Mouse (Mus musculus): ENCODE measurements around the gene Znhit6.
A peak's percentile ranks its signal among the peaks of the same experiment; 100 is the strongest.

Gene Znhit6

GRCm38 (mm10) chr3:145575743-145576481, at the start of gene Znhit6:
Znhit6 (plus strand) TSS chr3:145576205.
- peak; percentile 94 to 97 for DNase-seq (ENCODE audit: low spot score in 2 of 2)

GRCm38 (mm10) chr3:145537870-145538269, 38.1 kb upstream of the Znhit6 start:
- no peak for DNase-seq (ENCODE audit: low spot score in 2 of 2)

GRCm38 (mm10) chr3:145548441-145549415, 27.3 kb upstream of the Znhit6 start:
- DNase-seq (ENCODE audit: low spot score in 2 of 2): no peak

- no peak for DNase-seq (ENCODE audit: low spot score in 2 of 2)
These were observed 25.8 kb upstream of the Znhit6 start for GRCm38 (mm10) chr3:145550216-145550615.

GRCm38 (mm10) chr3:145554388-145554787, 21.6 kb upstream of the Znhit6 start:
- DNase-seq (ENCODE audit: low spot score in 2 of 2): no peak

GRCm38 (mm10) chr3:145556206-145556605, 19.8 kb upstream of the Znhit6 start:
- DNase-seq (ENCODE audit: low spot score in 2 of 2): no peak

- DNase-seq (ENCODE audit: low spot score in 2 of 2): no peak
These were observed 16.3 kb upstream of the Znhit6 start for GRCm38 (mm10) chr3:145559675-145560074.

GRCm38 (mm10) chr3:145560117-145560516, 15.9 kb upstream of the Znhit6 start:
- DNase-seq (ENCODE audit: low spot score in 2 of 2): no peak

GRCm38 (mm10) chr3:145574468-145574867, 1.5 kb upstream of the Znhit6 start:
- no peak for DNase-seq (ENCODE audit: low spot score in 2 of 2)

GRCm38 (mm10) chr3:145575340-145575739, 665 bp upstream of the Znhit6 start:
- no peak for DNase-seq (ENCODE audit: low spot score in 2 of 2)

GRCm38 (mm10) chr3:145576482-145576822, 447 bp downstream of the Znhit6 start:
- DNase-seq (ENCODE audit: low spot score in 2 of 2): no peak

- DNase-seq (ENCODE audit: low spot score in 2 of 2): no peak
These were observed 871 bp downstream of the Znhit6 start for GRCm38 (mm10) chr3:145576876-145577275.

- no peak for DNase-seq (ENCODE audit: low spot score in 2 of 2)
These were observed 7.0 kb downstream of the Znhit6 start for GRCm38 (mm10) chr3:145583043-145583442.

GRCm38 (mm10) chr3:145583522-145584200, 7.7 kb downstream of the Znhit6 start:
- DNase-seq (ENCODE audit: low spot score in 2 of 2): no peak

GRCm38 (mm10) chr3:145590562-145590961, 14.6 kb downstream of the Znhit6 start:
- no peak for DNase-seq (ENCODE audit: low spot score in 2 of 2)

- DNase-seq (ENCODE audit: low spot score in 2 of 2): no peak
These were observed 16.0 kb downstream of the Znhit6 start for GRCm38 (mm10) chr3:145591841-145592542.

GRCm38 (mm10) chr3:145595354-145595753, 19.3 kb downstream of the Znhit6 start:
- no peak for DNase-seq (ENCODE audit: low spot score in 2 of 2)

- DNase-seq (ENCODE audit: low spot score in 2 of 2): no peak
These were observed 23.1 kb downstream of the Znhit6 start for GRCm38 (mm10) chr3:145599059-145599458.

GRCm38 (mm10) chr3:145600801-145601200, 24.8 kb downstream of the Znhit6 start:
- no peak for DNase-seq (ENCODE audit: low spot score in 2 of 2)

GRCm38 (mm10) chr3:145601345-145601744, 25.3 kb downstream of the Znhit6 start:
- no peak for DNase-seq (ENCODE audit: low spot score in 2 of 2)

GRCm38 (mm10) chr3:145602410-145603206, 26.6 kb downstream of the Znhit6 start:
- DNase-seq (ENCODE audit: low spot score in 2 of 2): no peak

Data from frontal cortex, postnatal 36 days (tissue).